Mouse (Mus musculus) gonadal fat pad, adult 2 months (tissue): ENCODE results near the gene Nipal3. TPM values are rescaled to one million over a fixed set of nuclear protein-coding genes. Genes with fewer than 3 reads are reported as not detected.
A peak's percentile ranks its signal among the peaks of the same experiment; 100 is the strongest.

Experiments
- DNase-seq: peaks from one replicate; pipeline ENCODE4 v3.0.0-alpha.2; 2012; ENCODE audit warnings: low read depth
- polyA plus RNA-seq: library from polyadenylated mRNA; depleted of rRNA; stranded (reverse); fragments of >200 nt; gene quantifications from 2 replicates; pipeline ENCODE4 v1.2.3, GENCODE M21; 2012; rRNA removed

Gene Nipal3
- 11.7 and 14.2 TPM in 2 replicates for polyA plus RNA-seq

GRCm38 (mm10) chr4:135494521-135495396 lies at the start of gene Nipal3, which contains the start of gene Stpg1:
TSS of gene Nipal3 (minus strand) at chr4:135495038.
TSS of gene Stpg1 (plus strand) at chr4:135494790.
- DNase-seq: peak; percentile 85

GRCm38 (mm10) chr4:135544284-135544683 lies 49.4 kb upstream of the Nipal3 start:
- DNase-seq: no peak

- no peak for DNase-seq
These were observed 45.2 kb upstream of the Nipal3 start for GRCm38 (mm10) chr4:135540057-135540456.

GRCm38 (mm10) chr4:135539056-135539455 lies 44.2 kb upstream of the Nipal3 start:
- DNase-seq: no peak

GRCm38 (mm10) chr4:135535021-135535420 lies 40.2 kb upstream of the Nipal3 start:
- DNase-seq: no peak

GRCm38 (mm10) chr4:135533001-135533400 lies 38.2 kb upstream of the Nipal3 start:
- no peak for DNase-seq

GRCm38 (mm10) chr4:135531771-135532613 lies 37.2 kb upstream of the Nipal3 start:
- no peak for DNase-seq

GRCm38 (mm10) chr4:135531236-135531635 lies 36.4 kb upstream of the Nipal3 start:
- DNase-seq: no peak

GRCm38 (mm10) chr4:135530270-135530669 lies 35.4 kb upstream of the Nipal3 start:
- no peak for DNase-seq

GRCm38 (mm10) chr4:135526039-135526710 lies 31.3 kb upstream of the Nipal3 start:
- no peak for DNase-seq

- DNase-seq: no peak
These were observed 30.2 kb upstream of the Nipal3 start for GRCm38 (mm10) chr4:135525057-135525456.

- DNase-seq: no peak
These were observed 29.1 kb upstream of the Nipal3 start for GRCm38 (mm10) chr4:135523939-135524338.

GRCm38 (mm10) chr4:135520421-135520820 lies 25.6 kb upstream of the Nipal3 start:
- no peak for DNase-seq

GRCm38 (mm10) chr4:135518135-135518534 lies 23.3 kb upstream of the Nipal3 start:
- no peak for DNase-seq

- no peak for DNase-seq
These were observed 21.8 kb upstream of the Nipal3 start for GRCm38 (mm10) chr4:135516351-135517316.

- DNase-seq: no peak
These were observed 20.1 kb upstream of the Nipal3 start for GRCm38 (mm10) chr4:135514925-135515324.

GRCm38 (mm10) chr4:135513865-135514264 lies 19.0 kb upstream of the Nipal3 start:
- DNase-seq: no peak

- no peak for DNase-seq
These were observed 14.7 kb upstream of the Nipal3 start for GRCm38 (mm10) chr4:135509515-135509914.

GRCm38 (mm10) chr4:135508419-135509039 lies 13.7 kb upstream of the Nipal3 start:
- DNase-seq: no peak
